Mouse (Mus musculus): ENCODE measurements at regions not wholly inside any gene's neighbourhood (a gene's known extent, or its start where the extent isn't known, plus 50 kb on each side); places are given as distances from the start of the nearest gene placed in this dataset.
A peak's percentile ranks its signal among the peaks of the same experiment; 100 is the strongest.
"Not testable (repeated sequence)": the region's sequence is repeated elsewhere in the genome, so short reads cannot be mapped to it uniquely, and the experiment has no call there.

GRCm38 (mm10) chr5:97330074-97330473 is 62.1 kb downstream of the Naa11 start:
- no peak for DNase-seq (ENCODE audit: low read depth, low spot score)

GRCm38 (mm10) chr5:97325831-97326230 is 66.3 kb downstream of the Naa11 start:
- no peak for DNase-seq (ENCODE audit: low read depth, low spot score)

GRCm38 (mm10) chr5:97323873-97324272 is 68.3 kb downstream of the Naa11 start:
- no peak for DNase-seq (ENCODE audit: low read depth, low spot score)

- DNase-seq (ENCODE audit: low read depth, low spot score), result no peak
Observed at GRCm38 (mm10) chr5:97319816-97320487, 72.2 kb downstream of the Naa11 start.

GRCm38 (mm10) chr5:97306902-97307301 is 85.3 kb downstream of the Naa11 start:
- no peak for DNase-seq (ENCODE audit: low read depth, low spot score)

GRCm38 (mm10) chr5:97304921-97305320 is 87.3 kb downstream of the Naa11 start:
- no peak for DNase-seq (ENCODE audit: low read depth, low spot score)

- DNase-seq (ENCODE audit: low read depth, low spot score), result no peak
Observed at GRCm38 (mm10) chr5:97301621-97302020, 90.6 kb downstream of the Naa11 start.

GRCm38 (mm10) chr5:97300861-97301260 is 91.3 kb downstream of the Naa11 start:
- DNase-seq (ENCODE audit: low read depth, low spot score), result no peak

GRCm38 (mm10) chr5:97300114-97300840 is 91.9 kb downstream of the Naa11 start:
- no peak for DNase-seq (ENCODE audit: low read depth, low spot score)

GRCm38 (mm10) chr5:97299631-97300030 is 92.5 kb downstream of the Naa11 start:
- DNase-seq (ENCODE audit: low read depth, low spot score), result no peak

- no peak for DNase-seq (ENCODE audit: low read depth, low spot score)
Observed at GRCm38 (mm10) chr5:97296213-97296612, 96.0 kb downstream of the Naa11 start.

- DNase-seq (ENCODE audit: low read depth, low spot score), result no peak
Observed at GRCm38 (mm10) chr5:97290166-97290681, 102.0 kb downstream of the Naa11 start.

GRCm38 (mm10) chr5:97289401-97290165 is 102.6 kb downstream of the Naa11 start:
- DNase-seq (ENCODE audit: low read depth, low spot score), result no peak

- no peak for DNase-seq (ENCODE audit: low read depth, low spot score)
Observed at GRCm38 (mm10) chr5:97279455-97279854, 112.7 kb downstream of the Naa11 start.

- peak; percentile 28 for DNase-seq (ENCODE audit: low read depth, low spot score)
Observed at GRCm38 (mm10) chr5:97277795-97278572, 114.2 kb downstream of the Naa11 start.

- no peak for DNase-seq (ENCODE audit: low read depth, low spot score)
Observed at GRCm38 (mm10) chr5:97276724-97277123, 115.5 kb downstream of the Naa11 start.

GRCm38 (mm10) chr5:97264666-97265065 is 127.5 kb downstream of the Naa11 start:
- DNase-seq (ENCODE audit: low read depth, low spot score), result not testable (repeated sequence)

- no peak for DNase-seq (ENCODE audit: low read depth, low spot score)
Observed at GRCm38 (mm10) chr5:97257106-97257505, 135.1 kb downstream of the Naa11 start.

- no peak for DNase-seq (ENCODE audit: low read depth, low spot score)
Observed at GRCm38 (mm10) chr5:97256445-97257060, 135.6 kb downstream of the Naa11 start.

- no peak for DNase-seq (ENCODE audit: low read depth, low spot score)
Observed at GRCm38 (mm10) chr5:97236930-97237329, 125.5 kb upstream of the Paqr3 start.

GRCm38 (mm10) chr5:97226425-97226824 is 115.0 kb upstream of the Paqr3 start:
- DNase-seq (ENCODE audit: low read depth, low spot score), result no peak

Data from retina, adult 2 months (tissue).